Mouse (Mus musculus) embryonic facial prominence, embryonic 13.5 days (tissue): ENCODE data around the gene Sp7. TPM values are rescaled to one million over a fixed set of nuclear protein-coding genes. Genes with fewer than 3 reads are reported as not detected.
A peak's percentile ranks its signal among the peaks of the same experiment; 100 is the strongest.

Experiments
- ATAC-seq: fragments of 200-750 bp; cut with Nextera tagmentation; 2 replicates; pipeline ENCODE4 v1.8.0; 2017; ENCODE audit warnings: low read depth; ENCODE audit not compliant: insufficient number of reproducible peaks, insufficient read depth, low FRiP score, low TSS enrichment
- H3K27ac ChIP-seq: fragments of 300-500 bp; sonication (generic); 2 replicates; pipeline ENCODE4 v1.5.1; 2015; ENCODE audit warnings: moderate library complexity, mild to moderate bottlenecking, inconsistent platforms
- H3K27me3 ChIP-seq: fragments of 300-500 bp; sonication (generic); 2 replicates; pipeline ENCODE4 v1.6.1; 2015; ENCODE audit warnings: mild to moderate bottlenecking, inconsistent platforms
- H3K36me3 ChIP-seq: fragments of 300-500 bp; sonication (generic); 2 replicates; pipeline ENCODE4 v1.6.1; 2015; ENCODE audit warnings: mild to moderate bottlenecking, inconsistent platforms
- H3K4me1 ChIP-seq: fragments of 300-500 bp; sonication (generic); 2 replicates; pipeline ENCODE4 v1.6.1; 2015; ENCODE audit warnings: inconsistent platforms
- H3K4me2 ChIP-seq: fragments of 300-500 bp; sonication (generic); 2 replicates; pipeline ENCODE4 v1.6.1; 2015; ENCODE audit warnings: moderate library complexity, mild to moderate bottlenecking, inconsistent platforms
- H3K4me3 ChIP-seq: fragments of 300-500 bp; sonication (generic); 2 replicates; pipeline ENCODE4 v1.5.1; 2015; ENCODE audit warnings: mild to moderate bottlenecking, inconsistent platforms
- H3K9ac ChIP-seq: fragments of 300-500 bp; sonication (generic); 2 replicates; pipeline ENCODE4 v1.6.1; 2015; ENCODE audit warnings: mild to moderate bottlenecking, inconsistent platforms
- H3K9me3 ChIP-seq: fragments of 300-500 bp; sonication (generic); 2 replicates; pipeline ENCODE4 v1.6.1; 2016; ENCODE audit warnings: inconsistent platforms
- WGBS: fragments of 180-500 bp; shearing (Covaris S2); methylation state at CpG from one replicate; pipeline ENCODE4 v1.1.7; 2015; ENCODE audit warnings: mixed read lengths; 5-methylcytosine and 5-hydroxymethylcytosine counted together
- polyA plus RNA-seq: library from polyadenylated mRNA; unstranded; fragments of >200 nt; fragmentation: Nextera tagmentation; extraction: Ambion mirVana; gene quantifications from 2 replicates; pipeline ENCODE4 v1.2.1, GENCODE M21; 2015

Gene Sp7
- polyA plus RNA-seq, 1 experiment from 2014 or later: 32.7 TPM

DNA sequence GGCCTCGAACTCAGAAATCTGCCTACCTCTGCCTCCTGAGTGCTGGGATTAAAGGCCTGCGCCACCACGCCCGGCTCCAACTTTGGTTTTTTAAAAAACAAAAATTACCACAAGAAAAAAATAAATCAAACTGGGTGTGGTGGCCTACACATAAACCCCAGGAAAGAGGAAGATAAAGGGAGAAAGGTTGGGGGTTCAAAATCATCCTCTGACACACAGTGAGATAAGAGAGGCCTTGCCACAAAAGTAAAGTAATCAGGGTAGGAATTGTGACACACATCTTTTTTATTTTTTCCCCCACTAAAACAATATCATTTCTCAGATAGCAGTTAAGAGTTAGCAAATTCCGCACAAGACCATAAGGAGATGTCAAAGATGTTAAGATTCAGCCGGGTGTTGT is 16.7 kb upstream of the Sp7 start:
- Histone ChIP-seq H3K4me3 (no peak overlapping the region), H3K36me3 (no peaks in the 10 kb centered on the region), H3K4me2 (no peak overlapping the region), H3K27ac (no peak overlapping the region), H3K4me1 (peaks cover 3% of the 10 kb centered on the region; the same call in 1 of the 2 replicates), H3K9ac (no peak overlapping the region), H3K27me3 (no peaks in the 10 kb centered on the region), H3K9me3 (no peaks in the 10 kb centered on the region)
- ATAC-seq: no peak
- WGBS: 92% methylated on average over 6 of the region's 6 CpGs

DNA sequence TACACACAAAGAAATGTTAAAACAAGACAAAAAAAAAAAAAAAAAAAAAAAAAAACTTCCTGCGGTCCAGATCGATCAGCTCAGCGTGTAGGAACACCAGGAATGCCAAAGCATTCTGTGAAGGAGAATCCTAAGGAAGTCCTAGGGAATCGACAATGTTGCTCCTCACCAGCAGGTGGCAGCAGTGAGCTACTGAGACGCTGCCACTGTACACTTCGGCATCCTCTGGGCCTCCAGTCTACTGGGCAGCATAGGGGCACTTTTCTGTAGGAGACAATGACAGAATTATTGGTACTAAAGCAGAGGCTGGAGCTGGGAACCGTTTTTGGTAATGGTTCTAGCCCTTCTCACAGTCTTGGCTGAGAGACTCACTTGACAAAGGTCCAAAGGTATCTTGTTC is 14.6 kb upstream of the Sp7 start:
- Histone ChIP-seq H3K27me3 (no peaks in the 10 kb centered on the region), H3K9ac (no peak overlapping the region), H3K36me3 (no peaks in the 10 kb centered on the region), H3K9me3 (no peaks in the 10 kb centered on the region), H3K27ac (no peak overlapping the region), H3K4me1 (peaks cover 21% of the 10 kb centered on the region), H3K4me2 (no peak overlapping the region), H3K4me3 (no peak overlapping the region)
- ATAC-seq: no peak
- 3% methylated on average over 7 of the region's 7 CpGs for WGBS

GRCm38 (mm10) chr15:102377810-102378262 is 10.9 kb upstream of the Sp7 start:
- 2% methylated on average over 10 of the region's 10 CpGs for WGBS
- H3K4me3 ChIP-seq: peak overlapping the region; percentile 58
- H3K4me2 ChIP-seq: peak overlapping the region; percentile 88
- no peaks in the 10 kb centered on the region for H3K27me3 ChIP-seq
- peak overlapping the region; percentile 92 for H3K27ac ChIP-seq
- no peaks in the 10 kb centered on the region for H3K36me3 ChIP-seq
- ATAC-seq: peak; percentile 71
- H3K9me3 ChIP-seq: no peaks in the 10 kb centered on the region
- peak overlapping the region; percentile 79; the same call in 1 of the 2 replicates for H3K9ac ChIP-seq
- H3K4me1 ChIP-seq: peaks cover 29% of the 10 kb centered on the region

DNA sequence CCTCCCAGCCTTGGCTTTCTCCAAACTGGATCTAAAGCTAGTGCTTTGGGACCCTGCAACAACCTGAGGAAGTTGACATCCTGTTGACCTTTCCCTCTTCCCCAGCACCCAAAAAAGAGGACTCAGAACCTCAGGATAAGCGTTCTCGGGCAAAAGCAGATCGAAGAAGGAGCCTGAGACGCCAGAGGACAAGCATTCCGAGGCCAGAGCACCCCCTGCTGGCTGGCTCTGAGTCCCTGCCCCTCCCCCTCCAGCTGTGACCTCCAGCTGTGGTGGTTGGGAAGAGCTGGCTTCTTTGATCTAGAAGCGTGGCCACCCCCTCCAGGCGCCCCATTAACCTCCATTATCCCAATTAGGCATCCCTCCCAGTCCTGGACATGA is 10.2 kb upstream of the Sp7 start:
- ATAC-seq: peak; percentile 52
- peak overlapping the region; percentile 92 for H3K27ac ChIP-seq
- H3K27me3 ChIP-seq: no peaks in the 10 kb centered on the region
- peak overlapping the region; percentile 88 for H3K4me2 ChIP-seq
- H3K9me3 ChIP-seq: no peaks in the 10 kb centered on the region
- no peaks in the 10 kb centered on the region for H3K36me3 ChIP-seq
- WGBS: 0% methylated on average over 7 of the region's 7 CpGs
- peak overlapping the region; percentile 58 for H3K4me3 ChIP-seq
- peak overlapping the region; percentile 79 for H3K9ac ChIP-seq
- peaks cover 29% of the 10 kb centered on the region for H3K4me1 ChIP-seq

- H3K4me1 ChIP-seq: peaks cover 29% of the 10 kb centered on the region
- no peaks in the 10 kb centered on the region for H3K9me3 ChIP-seq
- H3K4me2 ChIP-seq: peak overlapping the region; percentile 88
- H3K27ac ChIP-seq: peak overlapping the region; percentile 92
- WGBS: under 1% methylated on average over 37 of the region's 43 CpGs
- peak; percentile 73 for ATAC-seq
- H3K27me3 ChIP-seq: no peaks in the 10 kb centered on the region
- peak overlapping the region; percentile 79 for H3K9ac ChIP-seq
- peak overlapping the region; percentile 58 for H3K4me3 ChIP-seq
- H3K36me3 ChIP-seq: no peaks in the 10 kb centered on the region
These were observed 9.6 kb upstream of the Sp7 start for GRCm38 (mm10) chr15:102376453-102377162.

GRCm38 (mm10) chr15:102370727-102371126 is 3.7 kb upstream of the Sp7 start:
- Histone ChIP-seq H3K9ac (peak overlapping the region; percentile 58), H3K4me1 (peaks cover 38% of the 10 kb centered on the region), H3K4me3 (peak overlapping the region; percentile 28), H3K36me3 (no peaks in the 10 kb centered on the region), H3K27me3 (no peaks in the 10 kb centered on the region), H3K4me2 (peak overlapping the region; percentile 54), H3K27ac (peak overlapping the region; percentile 88), H3K9me3 (no peaks in the 10 kb centered on the region)
- peak; percentile 81 for ATAC-seq
- under 1% methylated on average over 10 of the region's 10 CpGs for WGBS

- 9% methylated on average over 13 of the region's 13 CpGs for WGBS
- H3K27me3 ChIP-seq: no peaks in the 10 kb centered on the region
These were observed 3.0 kb upstream of the Sp7 start for GRCm38 (mm10) chr15:102369972-102370371.

DNA sequence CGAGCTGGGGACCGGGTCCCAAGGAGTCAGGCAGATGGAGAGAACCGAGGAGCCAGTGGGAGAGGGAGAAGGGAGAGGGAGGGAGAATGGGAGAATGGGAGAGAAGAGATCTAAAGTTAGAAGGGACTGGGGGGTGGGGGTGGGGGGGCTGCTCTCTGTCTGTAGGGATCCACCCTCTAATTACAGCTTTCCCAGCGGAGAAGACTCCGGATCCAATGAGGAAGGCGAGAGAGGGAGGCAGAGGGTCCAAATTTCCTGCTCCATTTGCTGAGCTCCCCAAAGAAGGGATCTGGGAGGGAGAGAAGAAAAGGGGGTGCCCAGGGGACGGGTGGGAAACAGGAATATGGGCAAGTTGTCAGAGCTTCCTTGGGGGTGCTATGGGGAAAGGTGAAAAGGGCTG is 744 bp downstream of the Sp7 start:
- 3% methylated on average over 7 of the region's 7 CpGs for WGBS
- Histone ChIP-seq H3K27ac (peak overlapping the region; percentile 85), H3K4me1 (peaks cover 52% of the 10 kb centered on the region), H3K9ac (peak overlapping the region; percentile 70), H3K4me3 (peak overlapping the region; percentile 45), H3K4me2 (peak overlapping the region; percentile 63), H3K27me3 (peaks cover 8% of the 10 kb centered on the region; the same call in 1 of the 2 replicates), H3K9me3 (no peaks in the 10 kb centered on the region), H3K36me3 (no peaks in the 10 kb centered on the region)
- no peak for ATAC-seq

More at GRCm38 (mm10) chr15:102369972-102370371, 3.0 kb upstream of the Sp7 start:
- Histone ChIP-seq H3K4me1 (peaks cover 39% of the 10 kb centered on the region), H3K9me3 (no peaks in the 10 kb centered on the region), H3K36me3 (no peaks in the 10 kb centered on the region), H3K4me2 (peak overlapping the region; percentile 54), H3K9ac (peak overlapping the region; percentile 58; the same call in 1 of the 2 replicates), H3K27ac (peak overlapping the region; percentile 88), H3K4me3 (peak overlapping the region; percentile 28)
- ATAC-seq: no peak

DNA sequence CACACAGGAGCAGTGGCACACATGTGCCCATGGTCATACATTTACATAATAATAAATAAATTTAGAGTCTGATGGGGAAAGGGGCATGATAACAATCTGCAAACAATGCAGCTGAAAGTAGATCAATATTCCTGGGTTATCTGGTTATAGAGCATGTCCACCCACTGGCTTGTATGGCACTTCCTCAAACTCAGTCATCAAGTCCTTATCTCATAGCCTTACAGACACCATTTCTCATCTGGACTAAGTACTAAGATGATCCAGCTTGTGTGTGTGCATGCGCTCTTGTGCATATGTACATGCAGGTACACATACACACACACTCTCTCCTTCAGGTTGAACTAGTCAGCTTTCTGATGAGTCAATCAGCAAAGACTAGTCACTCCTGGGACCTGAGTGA is 2.3 kb downstream of the Sp7 start:
- Histone ChIP-seq H3K36me3 (no peaks in the 10 kb centered on the region), H3K9me3 (no peaks in the 10 kb centered on the region), H3K4me1 (peaks cover 37% of the 10 kb centered on the region), H3K9ac (peak overlapping the region; percentile 70), H3K27me3 (peaks cover 8% of the 10 kb centered on the region; the same call in 1 of the 2 replicates), H3K4me3 (peak overlapping the region; percentile 45), H3K4me2 (peak overlapping the region; percentile 63), H3K27ac (peak overlapping the region; percentile 85)
- WGBS: 98% methylated on average over 1 of the region's 1 CpGs
- ATAC-seq: no peak

DNA sequence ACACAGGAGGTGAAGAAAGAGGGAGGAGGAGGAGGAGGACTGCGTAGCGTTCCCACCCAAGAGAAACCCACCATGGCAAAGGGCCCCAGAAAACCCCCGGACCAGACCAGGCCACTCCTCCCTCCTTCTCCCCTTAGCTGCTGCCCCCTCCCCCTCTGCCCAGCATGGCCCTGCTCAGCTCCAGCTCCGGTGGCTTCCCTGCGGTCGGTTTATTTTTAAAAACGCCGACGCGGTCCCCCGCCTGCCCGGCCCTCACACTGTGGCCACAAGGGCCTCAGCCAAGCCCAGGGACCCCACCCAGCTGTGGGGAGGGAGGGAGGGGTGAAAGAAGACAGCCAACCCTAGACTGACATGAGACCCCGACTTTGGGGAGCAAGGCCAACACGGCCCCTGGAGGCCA is 4.3 kb downstream of the Sp7 start:
- peak overlapping the region; percentile 45 for H3K4me3 ChIP-seq
- peak; percentile 33 for ATAC-seq

GRCm38 (mm10) chr15:102358834-102359233 is 8.1 kb downstream of the Sp7 start:
- Histone ChIP-seq H3K27me3 (peaks cover 40% of the 10 kb centered on the region), H3K4me2 (peak overlapping the region; percentile 56), H3K27ac (peak overlapping the region; percentile 60), H3K4me1 (peaks cover 63% of the 10 kb centered on the region), H3K36me3 (no peaks in the 10 kb centered on the region), H3K4me3 (peak overlapping the region; percentile 28; the same call in 1 of the 2 replicates), H3K9ac (peak overlapping the region; percentile 59), H3K9me3 (no peaks in the 10 kb centered on the region)
- ATAC-seq: no peak
- 20% methylated on average over 5 of the region's 5 CpGs for WGBS

More for the DNA sequence above, 4.3 kb downstream of the Sp7 start:
- peaks cover 56% of the 10 kb centered on the region for H3K4me1 ChIP-seq
- peak overlapping the region; percentile 67 for H3K9ac ChIP-seq
- 5% methylated on average over 14 of the region's 14 CpGs for WGBS
- H3K36me3 ChIP-seq: no peaks in the 10 kb centered on the region
- peak overlapping the region; percentile 85 for H3K27ac ChIP-seq
- peak overlapping the region; percentile 63 for H3K4me2 ChIP-seq
- no peaks in the 10 kb centered on the region for H3K9me3 ChIP-seq
- H3K27me3 ChIP-seq: peaks cover 22% of the 10 kb centered on the region

DNA sequence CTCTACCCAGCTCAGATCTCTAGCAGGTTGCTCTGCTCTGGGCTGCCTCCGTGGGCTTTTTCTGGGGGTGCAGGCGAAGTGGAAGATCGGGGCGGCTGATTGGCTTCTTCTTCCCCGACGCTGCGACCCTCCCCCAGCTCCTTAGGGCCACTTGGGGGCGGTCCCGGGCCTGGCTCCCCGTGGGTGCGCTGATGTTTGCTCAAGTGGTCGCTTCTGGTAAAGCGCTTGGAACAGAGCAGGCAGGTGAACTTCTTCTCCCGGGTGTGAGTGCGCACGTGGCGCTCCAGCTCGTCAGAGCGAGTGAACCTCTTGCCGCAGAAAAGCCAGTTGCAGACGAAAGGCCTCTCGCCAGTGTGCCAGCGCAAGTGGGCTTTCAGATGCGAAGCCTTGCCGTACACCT is 8.9 kb downstream of the Sp7 start:
- Histone ChIP-seq H3K36me3 (no peaks in the 10 kb centered on the region), H3K4me3 (peak overlapping the region; percentile 28), H3K27ac (peak overlapping the region; percentile 60), H3K4me1 (peaks cover 59% of the 10 kb centered on the region), H3K4me2 (peak overlapping the region; percentile 56), H3K27me3 (peaks cover 33% of the 10 kb centered on the region), H3K9ac (peak overlapping the region; percentile 59), H3K9me3 (no peaks in the 10 kb centered on the region)
- ATAC-seq: no peak
- WGBS: 3% methylated on average over 25 of the region's 25 CpGs
